Mouse (Mus musculus) liver, embryonic 11.5 days (tissue): ENCODE results near the gene Itpr3. TPM values are rescaled to one million over a fixed set of nuclear protein-coding genes. Genes with fewer than 3 reads are reported as not detected.

Source experiments
- ATAC-seq: fragments of 200-750 bp; cut with Nextera tagmentation; replicated peaks from 2 replicates; pipeline ENCODE4 v1.8.0; 2017; ENCODE audit warnings: moderate number of reproducible peaks, mild to moderate bottlenecking, moderate TSS enrichment, moderate library complexity; ENCODE audit not compliant: low FRiP score
- DNase-seq: peaks from one replicate; pipeline ENCODE4 v3.0.0-alpha.2; 2017; ENCODE audit warnings: low spot score
- H3K27ac ChIP-seq: fragments of 300-500 bp; sonication (generic); 2 replicates; pipeline ENCODE4 v1.5.1; 2014; ENCODE audit warnings: mild to moderate bottlenecking, low read depth, low read length, control low read depth
- H3K27me3 ChIP-seq: fragments of 300-500 bp; sonication (generic); replicated peaks from 2 replicates; pipeline ENCODE4 v1.6.1; 2014; ENCODE audit warnings: low read length, mixed read lengths; ENCODE audit not compliant: control insufficient read depth, insufficient read depth
- H3K36me3 ChIP-seq: fragments of 300-500 bp; sonication (generic); 2 replicates; pipeline ENCODE4 v1.6.1; 2014; ENCODE audit warnings: mild to moderate bottlenecking, low read length, moderate library complexity, mixed read lengths; ENCODE audit not compliant: control insufficient read depth, insufficient read depth
- H3K4me1 ChIP-seq: fragments of 300-500 bp; sonication (generic); replicated peaks from 2 replicates; pipeline ENCODE4 v1.6.1; 2014; ENCODE audit warnings: low read length, mixed read lengths; ENCODE audit not compliant: control insufficient read depth, insufficient read depth
- H3K4me2 ChIP-seq: fragments of 300-500 bp; sonication (generic); 2 replicates; pipeline ENCODE4 v1.6.1; 2014; ENCODE audit warnings: mild to moderate bottlenecking, control low read depth, moderate library complexity
- H3K4me3 ChIP-seq: fragments of 300-500 bp; sonication (generic); 2 replicates; pipeline ENCODE4 v1.5.1; 2014; ENCODE audit warnings: low read depth, low read length, control low read depth
- H3K9ac ChIP-seq: fragments of 300-500 bp; sonication (generic); 2 replicates; pipeline ENCODE4 v1.6.1; 2014; ENCODE audit warnings: low read depth, low read length, control low read depth
- H3K9me3 ChIP-seq: fragments of 300-500 bp; sonication (generic); 2 replicates; pipeline ENCODE4 v1.6.1; 2016; ENCODE audit warnings: low read length, inconsistent platforms, mixed read lengths; ENCODE audit not compliant: control insufficient read depth
- WGBS: fragments of 180-500 bp; shearing (Covaris S2); extraction: QIAGEN DNeasy Blood & Tissue Kit; methylation state at CpG from one replicate; pipeline ENCODE4 v1.1.7; 2014; 5-methylcytosine and 5-hydroxymethylcytosine counted together
- polyA plus RNA-seq: library from polyadenylated mRNA; unstranded; fragments of >200 nt; fragmentation: Nextera tagmentation; extraction: Ambion mirVana; gene quantifications from 2 replicates; pipeline ENCODE4 v1.2.1, GENCODE M21; 2014

Gene Itpr3
- 1.8 and 2.0 TPM in 2 replicates for polyA plus RNA-seq

DNA sequence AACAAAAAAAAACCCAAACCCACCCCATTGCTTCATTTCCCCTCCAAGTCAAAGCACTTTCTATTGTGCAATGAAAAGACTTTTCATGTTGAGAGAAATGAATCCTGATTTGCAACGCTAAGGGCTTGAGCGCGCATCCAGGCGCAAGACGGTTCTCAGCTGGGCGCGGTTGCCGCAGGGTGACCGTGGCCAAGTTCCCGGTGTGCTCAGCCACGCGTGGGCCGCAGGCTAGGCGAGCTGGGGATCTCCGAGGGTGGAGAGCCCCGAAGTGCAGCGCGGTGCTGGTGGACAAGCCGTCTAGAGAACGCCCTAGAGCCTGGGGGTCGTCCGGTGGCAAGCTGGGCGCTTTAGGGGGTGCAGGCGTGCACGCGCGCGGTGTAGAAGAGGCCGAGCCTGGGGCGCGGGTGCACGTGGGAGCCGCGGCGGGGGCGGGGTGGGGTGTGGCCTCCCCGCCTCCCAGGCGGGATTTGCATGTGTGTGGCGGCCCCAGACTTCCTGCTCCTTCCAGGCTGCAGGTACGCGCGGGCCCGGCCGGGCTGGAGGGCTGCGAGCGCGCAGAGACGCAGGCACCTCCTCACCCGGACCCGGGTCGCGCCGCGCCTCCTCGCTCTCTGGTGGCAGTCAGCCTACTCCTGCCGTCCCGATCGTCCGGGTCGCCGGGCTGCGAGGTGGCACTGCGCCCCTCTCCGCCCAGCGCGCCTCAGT lies at the start of gene Itpr3:
Gene Itpr3, plus strand, starts transcription at position 493 of the 705 bp plus-strand sequence.
- no peaks in the 10 kb centered on the region; the same call in 1 of the 2 replicates for H3K9me3 ChIP-seq
- ATAC-seq (peak; percentile 58; the same call in 1 of the 2 replicates), DNase-seq (peak; percentile 73)
- peak within 1 kb of the TSS; percentile 62 for H3K27ac ChIP-seq
- H3K4me2 ChIP-seq = peak within 1 kb of the TSS; percentile 97
- H3K36me3 ChIP-seq = no peaks in the 10 kb centered on the region
- under 1% methylated on average over 57 of the region's 66 CpGs for WGBS
- peak within 1 kb of the TSS; percentile 58 for H3K9ac ChIP-seq
- H3K27me3 ChIP-seq = peaks cover 32% of the 10 kb centered on the region
- peak within 1 kb of the TSS; percentile 63 for H3K4me3 ChIP-seq
- H3K4me1 ChIP-seq = peaks cover 8% of the 10 kb centered on the region

DNA sequence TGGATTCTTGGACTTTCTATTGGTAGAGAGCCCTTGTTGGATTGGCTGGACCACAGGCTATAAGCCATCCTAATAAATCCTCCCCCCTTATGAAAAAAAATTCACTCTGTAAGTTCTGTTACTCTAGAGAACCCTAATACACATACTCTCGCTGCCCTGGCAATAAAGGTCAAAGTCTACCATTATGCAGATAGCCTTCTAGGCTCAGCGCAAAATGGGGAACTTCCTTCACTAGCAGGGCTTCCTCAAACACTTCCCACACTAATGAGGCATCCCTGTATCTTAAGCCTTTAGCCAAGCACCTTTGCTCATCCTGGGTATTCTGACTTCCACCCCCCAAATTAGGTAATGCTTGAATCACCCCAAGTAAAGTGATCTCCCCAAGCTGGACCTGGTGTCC lies 48.8 kb upstream of the Itpr3 start:
- DNase-seq = no peak
- 48% methylated on average over 2 of the region's 2 CpGs for WGBS
- Histone ChIP-seq H3K9me3 (no peaks in the 10 kb centered on the region; the same call in 1 of the 2 replicates), H3K4me3 (no peak overlapping the region), H3K9ac (no peak overlapping the region), H3K4me1 (peaks cover 16% of the 10 kb centered on the region), H3K27ac (no peak overlapping the region), H3K27me3 (no peaks in the 10 kb centered on the region; the same call in 1 of the 2 replicates), H3K36me3 (no peaks in the 10 kb centered on the region), H3K4me2 (no peak overlapping the region)
- ATAC-seq = no peak

DNA sequence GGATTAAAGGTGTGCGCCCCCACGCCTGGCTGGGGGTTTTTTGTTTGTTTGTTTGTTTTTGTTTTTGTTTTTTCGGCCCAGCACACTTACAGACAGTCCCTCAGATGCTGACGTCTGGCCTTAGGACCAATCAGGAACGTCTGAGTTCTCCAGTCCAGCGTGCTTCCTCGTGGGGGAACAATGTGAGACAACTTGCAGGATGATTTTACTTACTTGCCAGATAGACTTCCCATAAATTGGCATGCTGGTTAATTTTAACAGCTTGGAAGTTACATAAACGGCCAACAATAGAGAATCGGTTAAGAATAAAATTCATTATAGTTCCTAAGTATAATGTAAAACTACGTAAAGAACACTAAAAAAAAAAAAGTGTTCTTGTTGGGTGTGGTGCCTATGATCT lies 45.9 kb upstream of the Itpr3 start:
- 87% methylated on average over 10 of the region's 10 CpGs for WGBS
- no peak overlapping the region for H3K4me3 ChIP-seq
- ATAC-seq (no peak), DNase-seq (no peak)
- no peaks in the 10 kb centered on the region for H3K27me3 ChIP-seq
- H3K4me2 ChIP-seq = no peak overlapping the region
- H3K36me3 ChIP-seq = no peaks in the 10 kb centered on the region
- H3K27ac ChIP-seq = no peak overlapping the region
- H3K9me3 ChIP-seq = no peaks in the 10 kb centered on the region
- H3K4me1 ChIP-seq = peaks cover 13% of the 10 kb centered on the region
- H3K9ac ChIP-seq = no peak overlapping the region

DNA sequence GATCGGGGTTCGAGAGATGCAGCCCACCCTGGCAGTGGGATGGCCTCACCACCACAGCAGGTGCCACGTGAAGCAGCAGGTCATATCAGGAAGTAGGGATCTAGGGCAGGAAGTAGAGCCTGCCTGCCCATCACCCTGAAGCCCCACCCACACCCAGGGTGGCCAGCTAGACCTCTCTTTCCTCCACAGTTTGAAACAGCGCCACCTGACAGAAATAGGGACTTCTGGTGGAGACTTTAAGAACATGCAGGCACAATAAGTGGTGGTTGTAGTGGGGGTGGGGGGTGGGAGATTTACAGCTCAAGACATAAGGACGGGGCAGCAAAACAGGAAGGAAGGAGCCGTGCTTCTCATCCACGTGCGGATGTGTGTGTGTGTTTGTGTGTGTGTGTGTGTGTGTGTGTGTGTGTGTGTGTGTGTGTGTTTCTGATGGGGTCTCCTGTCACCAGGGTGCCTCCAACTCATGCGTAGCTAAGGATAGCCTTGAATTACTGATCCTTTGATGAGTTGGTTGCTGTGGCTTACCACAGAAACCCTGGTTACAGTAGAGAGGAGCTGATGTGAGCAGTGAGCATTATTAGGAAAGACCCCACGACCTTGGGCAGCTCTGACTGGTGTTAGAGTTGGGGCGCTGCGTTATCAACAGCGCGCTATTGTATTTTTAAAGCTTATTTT lies 45.0 kb upstream of the Itpr3 start:
- Histone ChIP-seq H3K9me3 (no peaks in the 10 kb centered on the region), H3K36me3 (no peaks in the 10 kb centered on the region), H3K4me1 (peaks cover 13% of the 10 kb centered on the region), H3K9ac (peak overlapping the region; percentile 31; the same call in 1 of the 2 replicates), H3K4me3 (0 out of 2 replicates have a peak overlapping the region, but pooled peaks have one; percentile 4), H3K27ac (peak overlapping the region; percentile 15; the same call in 1 of the 2 replicates), H3K27me3 (no peaks in the 10 kb centered on the region), H3K4me2 (peak overlapping the region; percentile 57)
- WGBS = 31% methylated on average over 14 of the region's 14 CpGs
- peak; percentile 52 for DNase-seq
- peak; percentile 78 for ATAC-seq

DNA sequence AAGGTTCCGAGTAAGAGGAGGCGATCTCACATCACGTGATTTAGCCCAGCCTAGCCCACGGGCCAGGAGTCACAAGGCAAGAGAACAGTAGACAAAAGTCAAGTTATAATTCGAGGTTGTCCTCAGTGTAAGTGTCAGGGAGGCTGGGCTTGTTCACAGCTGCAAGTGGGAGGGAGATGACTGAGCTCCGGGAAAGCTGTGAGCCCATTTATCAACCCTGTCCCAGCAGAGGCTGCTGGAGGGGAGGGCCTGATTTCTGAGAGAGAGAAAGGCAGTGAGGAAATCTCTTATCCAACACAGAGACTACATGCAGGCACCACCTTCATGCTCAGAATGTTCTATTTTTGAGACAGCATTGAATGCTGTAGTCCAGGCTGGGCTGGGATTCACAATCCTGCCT lies 44.2 kb upstream of the Itpr3 start:
- ATAC-seq (peak; percentile 56), DNase-seq (no peak)
- no peak overlapping the region for H3K4me3 ChIP-seq
- H3K9me3 ChIP-seq = no peaks in the 10 kb centered on the region
- WGBS = 37% methylated on average over 6 of the region's 6 CpGs
- no peaks in the 10 kb centered on the region for H3K27me3 ChIP-seq
- peak overlapping the region; percentile 57 for H3K4me2 ChIP-seq
- H3K9ac ChIP-seq = no peak overlapping the region
- peaks cover 13% of the 10 kb centered on the region for H3K4me1 ChIP-seq
- H3K36me3 ChIP-seq = no peaks in the 10 kb centered on the region
- H3K27ac ChIP-seq = no peak overlapping the region

DNA sequence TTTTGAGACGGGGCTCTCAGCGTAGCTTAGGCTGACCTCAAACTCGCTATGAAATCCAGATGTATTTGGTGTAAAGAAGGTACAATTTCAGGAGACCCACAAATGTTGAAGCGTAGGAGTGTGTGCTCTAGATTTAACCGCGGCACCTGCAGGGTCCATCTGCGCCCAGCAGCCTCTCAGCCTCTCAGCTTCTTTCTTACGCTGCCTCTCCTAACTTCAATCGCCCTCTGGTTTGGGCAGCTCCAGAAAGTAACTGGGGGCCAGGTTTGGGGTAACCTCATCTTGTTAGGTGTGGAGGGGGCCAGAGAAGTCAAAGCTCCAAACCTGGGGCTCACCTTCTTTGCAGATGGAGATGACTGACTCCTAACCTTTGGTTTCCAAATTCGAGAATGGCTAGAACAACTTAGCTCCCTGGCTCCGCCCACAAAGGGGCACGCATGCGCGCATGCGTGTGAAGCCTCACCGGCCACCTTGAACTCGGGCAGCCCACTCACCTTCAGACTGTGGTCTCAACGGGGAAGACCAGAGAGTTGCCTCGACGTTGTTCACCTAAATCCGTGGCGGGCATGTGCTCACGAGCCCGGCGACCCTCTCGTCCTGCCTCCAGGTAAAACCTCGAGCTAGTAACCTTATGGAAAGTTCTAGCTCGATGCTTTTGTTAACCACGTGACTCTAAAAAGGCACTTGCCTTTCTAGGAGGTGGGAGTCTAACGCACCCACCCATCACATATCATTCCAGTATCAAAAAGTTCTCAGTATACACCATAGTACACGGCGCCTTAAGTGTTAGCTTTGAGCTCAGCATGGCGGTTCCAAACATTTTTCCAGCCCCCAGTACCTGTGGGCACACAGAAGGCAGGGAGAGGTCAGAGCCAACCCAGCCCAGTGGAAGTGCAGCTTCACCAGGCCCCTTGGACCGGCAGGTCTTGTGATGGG lies 39.3 kb upstream of the Itpr3 start:
- Histone ChIP-seq H3K4me3 (peak overlapping the region; percentile 53), H3K4me1 (peaks cover 10% of the 10 kb centered on the region), H3K27me3 (no peaks in the 10 kb centered on the region), H3K9me3 (no peaks in the 10 kb centered on the region), H3K27ac (peak overlapping the region; percentile 39; the same call in 1 of the 2 replicates), H3K36me3 (peaks cover 19% of the 10 kb centered on the region; the same call in 1 of the 2 replicates), H3K9ac (peak overlapping the region; percentile 26), H3K4me2 (peak overlapping the region; percentile 72)
- DNase-seq = peak; percentile 89
- ATAC-seq = peak; percentile 71
- WGBS = 11% methylated on average over 34 of the region's 34 CpGs

DNA sequence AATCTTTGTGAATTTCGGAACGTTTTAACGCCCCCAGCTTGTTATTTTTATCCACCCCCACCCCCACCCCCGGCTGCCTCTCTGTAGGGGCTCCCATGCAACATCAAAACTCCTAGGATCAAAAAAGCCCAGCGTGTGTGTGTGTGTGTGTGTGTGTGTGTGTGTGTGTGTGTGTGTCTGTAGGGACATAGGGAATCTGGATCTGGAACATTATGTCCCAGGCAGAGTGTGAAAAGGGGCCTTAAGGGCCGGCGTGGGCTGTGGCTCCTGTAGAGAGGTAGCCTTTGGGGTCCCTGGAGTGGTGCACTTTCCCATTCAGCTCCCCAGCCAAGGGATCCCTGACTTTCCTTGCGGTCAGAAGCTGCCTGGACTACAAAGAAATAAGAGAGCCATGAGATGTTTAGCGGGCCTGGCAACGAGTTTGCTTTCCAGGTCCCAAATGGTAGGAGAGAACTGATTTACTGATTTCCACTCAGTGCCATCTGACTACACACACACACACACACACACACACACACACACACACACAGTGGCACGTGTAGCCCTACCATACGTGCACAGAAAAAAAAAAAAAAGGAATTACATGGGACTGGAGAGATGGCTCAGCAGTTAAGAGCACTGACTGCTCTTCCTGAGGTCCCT lies 38.4 kb upstream of the Itpr3 start:
- 47% methylated on average over 12 of the region's 12 CpGs for WGBS
- Histone ChIP-seq H3K4me3 (peak overlapping the region; percentile 53), H3K4me2 (peak overlapping the region; percentile 72), H3K9me3 (no peaks in the 10 kb centered on the region), H3K4me1 (peaks cover 11% of the 10 kb centered on the region), H3K9ac (peak overlapping the region; percentile 26), H3K27me3 (no peaks in the 10 kb centered on the region), H3K36me3 (peaks cover 19% of the 10 kb centered on the region; the same call in 1 of the 2 replicates), H3K27ac (peak overlapping the region; percentile 39)
- DNase-seq (no peak), ATAC-seq (no peak)

DNA sequence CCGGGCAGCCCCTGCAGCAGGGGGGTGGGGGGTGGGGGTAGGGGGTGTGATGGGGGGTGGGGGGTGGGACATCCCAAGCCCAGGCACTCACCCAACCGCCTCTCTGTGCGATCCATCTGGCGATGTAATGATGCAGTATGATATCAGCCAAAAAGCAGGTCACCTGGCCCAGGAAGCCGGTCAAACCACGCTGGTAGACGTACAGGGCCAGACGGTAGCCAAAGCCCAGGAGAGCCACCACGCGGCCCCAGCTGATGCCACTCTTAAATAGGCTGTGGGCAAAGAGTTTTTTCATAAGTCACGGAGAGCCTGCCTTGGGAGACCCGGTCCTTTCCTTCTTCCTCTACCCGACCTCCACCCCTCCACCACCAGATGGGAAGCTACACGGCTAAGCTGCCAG lies 36.0 kb upstream of the Itpr3 start:
- H3K36me3 ChIP-seq = peaks cover 31% of the 10 kb centered on the region

More for the DNA sequence above, 36.0 kb upstream of the Itpr3 start:
- no peak overlapping the region for H3K9ac ChIP-seq
- H3K4me2 ChIP-seq = no peak overlapping the region
- H3K27ac ChIP-seq = no peak overlapping the region
- WGBS = 91% methylated on average over 14 of the region's 14 CpGs
- ATAC-seq (no peak), DNase-seq (no peak)
- no peaks in the 10 kb centered on the region for H3K9me3 ChIP-seq
- H3K27me3 ChIP-seq = no peaks in the 10 kb centered on the region
- H3K4me3 ChIP-seq = no peak overlapping the region
- H3K4me1 ChIP-seq = peaks cover 15% of the 10 kb centered on the region
